Mouse (Mus musculus) intestine, embryonic 14.5 days (tissue): ENCODE results near the gene U2af2. TPM values are rescaled to one million over a fixed set of nuclear protein-coding genes. Genes with fewer than 3 reads are reported as not detected.

ENCODE experiments used
- ATAC-seq: fragments of 200-750 bp; cut with Nextera tagmentation; replicated peaks from 2 replicates; pipeline ENCODE4 v1.8.0; 2017; ENCODE audit warnings: low read depth, moderate number of reproducible peaks, moderate TSS enrichment, moderate library complexity; ENCODE audit not compliant: low FRiP score, low TSS enrichment
- DNase-seq: peaks from one replicate; pipeline ENCODE4 v3.0.0-alpha.2; 2018; ENCODE audit warnings: low spot score
- H3K27ac ChIP-seq: fragments of 300-500 bp; sonication (generic); 2 replicates; pipeline ENCODE4 v1.5.1; 2014; ENCODE audit warnings: low read depth, mild to moderate bottlenecking, control low read depth
- H3K27me3 ChIP-seq: fragments of 300-500 bp; sonication (generic); replicated peaks from 2 replicates; pipeline ENCODE4 v1.6.1; 2014; ENCODE audit warnings: low read length, control low read depth; ENCODE audit not compliant: control insufficient read depth, insufficient read depth
- H3K36me3 ChIP-seq: fragments of 300-500 bp; sonication (generic); 2 replicates; pipeline ENCODE4 v1.6.1; 2014; ENCODE audit warnings: low read length, control low read depth; ENCODE audit not compliant: control insufficient read depth, insufficient read depth
- H3K4me1 ChIP-seq: fragments of 300-500 bp; sonication (generic); replicated peaks from 2 replicates; pipeline ENCODE4 v1.6.1; 2014; ENCODE audit warnings: low read length, control low read depth, mixed read lengths; ENCODE audit not compliant: control insufficient read depth, insufficient read depth
- H3K4me2 ChIP-seq: fragments of 300-500 bp; sonication (generic); 2 replicates; pipeline ENCODE4 v1.6.1; 2014; ENCODE audit warnings: low read length
- H3K4me3 ChIP-seq: fragments of 300-500 bp; sonication (generic); 2 replicates; pipeline ENCODE4 v1.5.1; 2014; ENCODE audit warnings: low read depth, low read length, control low read depth, mixed read lengths
- H3K9ac ChIP-seq: fragments of 300-500 bp; sonication (generic); 2 replicates; pipeline ENCODE4 v1.6.1; 2014; ENCODE audit warnings: mild to moderate bottlenecking, low read length
- H3K9me3 ChIP-seq: fragments of 300-500 bp; sonication (generic); 2 replicates; pipeline ENCODE4 v1.6.1; 2016; ENCODE audit warnings: low read length, control low read depth; ENCODE audit not compliant: control insufficient read depth
- WGBS: fragments of 180-500 bp; shearing (Covaris S2); extraction: QIAGEN DNeasy Blood & Tissue Kit; methylation state at CpG from one replicate; pipeline ENCODE4 v1.1.7; 2014; 5-methylcytosine and 5-hydroxymethylcytosine counted together
- polyA plus RNA-seq: library from polyadenylated mRNA; unstranded; fragments of >200 nt; fragmentation: Nextera tagmentation; extraction: Ambion mirVana; gene quantifications from 2 replicates; pipeline ENCODE4 v1.2.1, GENCODE M21; 2014

The U2af2 gene
- polyA plus RNA-seq, 1 experiment from 2014 or later, result 133 TPM

- Histone ChIP-seq H3K4me1 (no peaks in the 10 kb centered on the region), H3K9me3 (peaks cover 48% of the 10 kb centered on the region), H3K4me3 (no peak overlapping the region), H3K4me2 (no peak overlapping the region), H3K27ac (no peak overlapping the region), H3K9ac (no peak overlapping the region), H3K27me3 (no peaks in the 10 kb centered on the region), H3K36me3 (peaks cover 91% of the 10 kb centered on the region)
- WGBS, result 79% methylated on average over 46 of the region's 46 CpGs
- DNase-seq (no peak), ATAC-seq (no peak)
Observed at GRCm38 (mm10) chr7:5031496-5031895, 30.4 kb upstream of the U2af2 start.

- Histone ChIP-seq H3K4me3 (no peak within 1 kb of the TSS), H3K4me2 (no peak within 1 kb of the TSS), H3K36me3 (peaks cover 74% of the 10 kb centered on the region), H3K9me3 (peaks cover 45% of the 10 kb centered on the region), H3K9ac (no peak within 1 kb of the TSS), H3K27ac (no peak within 1 kb of the TSS), H3K27me3 (no peaks in the 10 kb centered on the region), H3K4me1 (0 out of 2 replicates have a peak, but pooled peaks cover 4% of the 10 kb centered on the region)
- DNase-seq (no peak), ATAC-seq (no peak)
- WGBS, result 87% methylated on average over 3 of the region's 3 CpGs
Observed at GRCm38 (mm10) chr7:5033818-5034217, 28.1 kb upstream of the U2af2 start, which contains the start of gene 4632433K11Rik. Gene 4632433K11Rik, plus strand, starts transcription at chr7:5034118.

- Histone ChIP-seq H3K9me3 (peaks cover 27% of the 10 kb centered on the region), H3K4me2 (no peak overlapping the region), H3K4me3 (no peak overlapping the region), H3K27me3 (no peaks in the 10 kb centered on the region), H3K27ac (no peak overlapping the region), H3K9ac (no peak overlapping the region), H3K36me3 (peaks cover 56% of the 10 kb centered on the region), H3K4me1 (0 out of 2 replicates have a peak, but pooled peaks cover 4% of the 10 kb centered on the region)
- 95% methylated on average over 17 of the region's 17 CpGs for WGBS
- ATAC-seq (no peak), DNase-seq (no peak)
Observed at GRCm38 (mm10) chr7:5035628-5036027, 26.3 kb upstream of the U2af2 start.

GRCm38 (mm10) chr7:5036136-5036535 lies 25.8 kb upstream of the U2af2 start:
- Histone ChIP-seq H3K4me1 (0 out of 2 replicates have a peak, but pooled peaks cover 4% of the 10 kb centered on the region), H3K4me3 (no peak overlapping the region), H3K27ac (no peak overlapping the region), H3K36me3 (peaks cover 51% of the 10 kb centered on the region), H3K4me2 (no peak overlapping the region), H3K9ac (no peak overlapping the region), H3K27me3 (no peaks in the 10 kb centered on the region), H3K9me3 (peaks cover 22% of the 10 kb centered on the region)
- 93% methylated on average over 9 of the region's 9 CpGs for WGBS
- DNase-seq (no peak), ATAC-seq (no peak)

GRCm38 (mm10) chr7:5037026-5037425 lies 24.9 kb upstream of the U2af2 start:
- no peak overlapping the region for H3K27ac ChIP-seq
- no peak overlapping the region for H3K9ac ChIP-seq
- peaks cover 42% of the 10 kb centered on the region for H3K36me3 ChIP-seq
- H3K27me3 ChIP-seq, result no peaks in the 10 kb centered on the region
- 0 out of 2 replicates have a peak, but pooled peaks cover 4% of the 10 kb centered on the region for H3K4me1 ChIP-seq
- H3K4me2 ChIP-seq, result no peak overlapping the region
- WGBS, result 96% methylated on average over 7 of the region's 7 CpGs
- H3K4me3 ChIP-seq, result no peak overlapping the region
- no peak for DNase-seq
- H3K9me3 ChIP-seq, result peaks cover 13% of the 10 kb centered on the region
- ATAC-seq, result no peak

- H3K9me3 ChIP-seq, result peaks cover 8% of the 10 kb centered on the region
- peak overlapping the region; percentile 60 for H3K4me2 ChIP-seq
- H3K4me3 ChIP-seq, result peak overlapping the region; percentile 61
- WGBS, result 90% methylated on average over 8 of the region's 8 CpGs
- peaks cover 38% of the 10 kb centered on the region for H3K36me3 ChIP-seq
- no peaks in the 10 kb centered on the region for H3K27me3 ChIP-seq
- DNase-seq (no peak), ATAC-seq (no peak)
- H3K4me1 ChIP-seq, result 0 out of 2 replicates have a peak, but pooled peaks cover 4% of the 10 kb centered on the region
- peak overlapping the region; percentile 95; the same call in 1 of the 2 replicates for H3K27ac ChIP-seq
- peak overlapping the region; percentile 66; the same call in 1 of the 2 replicates for H3K9ac ChIP-seq
Observed at GRCm38 (mm10) chr7:5037467-5037866, 24.5 kb upstream of the U2af2 start.

- Histone ChIP-seq H3K4me1 (0 out of 2 replicates have a peak, but pooled peaks cover 4% of the 10 kb centered on the region), H3K27me3 (no peaks in the 10 kb centered on the region), H3K4me3 (peak within 1 kb of the TSS; percentile 61), H3K9ac (peak within 1 kb of the TSS; percentile 66), H3K36me3 (peaks cover 30% of the 10 kb centered on the region), H3K27ac (peak within 1 kb of the TSS; percentile 95), H3K9me3 (peaks cover 6% of the 10 kb centered on the region; the same call in 1 of the 2 replicates), H3K4me2 (peak within 1 kb of the TSS; percentile 60)
- 1% methylated on average over 48 of the region's 48 CpGs for WGBS
- ATAC-seq (peak; percentile 97), DNase-seq (peak; percentile 96)
Observed at GRCm38 (mm10) chr7:5038109-5038732, 23.7 kb upstream of the U2af2 start, which contains the start of gene Zfp784. Gene Zfp784, minus strand, starts transcription at chr7:5038446.

- 0 out of 2 replicates have a peak, but pooled peaks cover 4% of the 10 kb centered on the region for H3K4me1 ChIP-seq
- H3K27ac ChIP-seq, result peak overlapping the region; percentile 95
- H3K9me3 ChIP-seq, result peaks cover 6% of the 10 kb centered on the region; the same call in 1 of the 2 replicates
- peak overlapping the region; percentile 66 for H3K9ac ChIP-seq
- no peaks in the 10 kb centered on the region for H3K27me3 ChIP-seq
- H3K4me2 ChIP-seq, result peak overlapping the region; percentile 60
- WGBS, result 23% methylated on average over 5 of the region's 5 CpGs
- DNase-seq (no peak), ATAC-seq (no peak)
- peak overlapping the region; percentile 61 for H3K4me3 ChIP-seq
- peaks cover 23% of the 10 kb centered on the region for H3K36me3 ChIP-seq
Observed at GRCm38 (mm10) chr7:5038940-5039339, 23.0 kb upstream of the U2af2 start.
